Mouse (Mus musculus) ovary, postnatal 14 days (tissue): ENCODE data around the gene Olfr168.
"Not testable (repeated sequence)": the region's sequence is repeated elsewhere in the genome, so short reads cannot be mapped to it uniquely, and the experiment has no call there.

ENCODE experiments used
- DNase-seq: peaks from one replicate; pipeline ENCODE4 v3.0.0; 2022; ENCODE audit warnings: low spot score

Olfr168 gene

DNA sequence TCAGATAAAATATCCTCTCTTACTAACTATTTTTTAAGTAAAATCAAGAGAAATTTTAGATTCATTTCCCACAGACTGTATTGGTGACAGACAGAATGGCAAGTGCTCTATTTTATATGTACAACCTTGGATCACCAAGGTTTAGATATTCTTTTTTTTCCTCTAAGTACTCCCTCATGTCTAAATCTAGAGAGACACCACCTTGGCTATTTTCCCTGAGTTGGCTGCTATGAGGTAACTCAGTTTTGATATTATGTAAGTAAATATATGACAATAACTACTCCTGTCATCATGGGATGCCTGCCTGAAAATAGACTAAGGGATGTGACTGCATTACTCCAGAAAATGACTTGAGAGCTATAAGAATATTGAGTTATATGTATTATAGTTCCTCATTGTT, at the start of gene Olfr168:
TSS of gene Olfr168 (minus strand) at position 101 of the 400 bp plus-strand sequence.
- DNase-seq, result no peak

DNA sequence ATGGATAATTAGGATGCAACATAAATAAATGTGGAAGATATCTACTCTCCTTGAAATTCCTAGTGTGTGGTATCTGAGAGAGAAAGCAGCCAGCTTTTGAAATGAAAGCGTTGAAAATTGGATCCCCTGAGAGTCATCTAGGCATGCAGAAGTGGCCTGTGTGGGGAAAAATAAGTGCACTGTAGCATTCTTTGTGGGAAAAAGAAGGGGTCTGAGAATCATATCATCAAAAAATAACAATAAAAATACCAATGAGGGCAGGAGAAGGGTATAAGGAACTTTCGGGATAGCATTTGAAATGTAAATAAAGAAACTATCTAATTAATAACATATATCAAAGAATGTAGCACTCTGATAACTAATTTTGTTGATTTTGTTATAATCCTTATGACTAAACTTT, 36.4 kb upstream of the Olfr168 start, which contains the start of gene Olfr169:
TSS of gene Olfr169 (minus strand) at position 101 of the 400 bp plus-strand sequence.
- DNase-seq, result not testable (repeated sequence)

DNA sequence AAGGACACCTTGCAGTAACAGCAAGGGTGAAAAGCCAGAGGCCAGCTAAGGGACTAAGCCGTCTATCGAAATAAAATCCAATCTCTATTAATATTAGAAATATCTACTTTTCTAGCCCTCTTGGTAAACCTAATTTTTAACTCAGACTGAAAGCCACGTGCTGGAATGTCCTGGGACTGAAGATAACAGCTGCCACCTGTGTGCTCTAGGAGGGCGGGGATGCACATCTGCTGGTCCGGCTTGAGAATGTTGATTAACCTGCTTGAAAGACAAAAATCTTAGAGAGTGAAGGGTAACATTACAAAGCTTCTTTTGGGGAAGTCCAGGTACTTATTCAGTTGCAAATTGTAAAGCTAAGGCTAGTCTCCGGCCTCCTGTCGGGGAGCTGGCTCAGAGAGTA, 18.1 kb upstream of the Olfr168 start:
- DNase-seq, result not testable (repeated sequence)

DNA sequence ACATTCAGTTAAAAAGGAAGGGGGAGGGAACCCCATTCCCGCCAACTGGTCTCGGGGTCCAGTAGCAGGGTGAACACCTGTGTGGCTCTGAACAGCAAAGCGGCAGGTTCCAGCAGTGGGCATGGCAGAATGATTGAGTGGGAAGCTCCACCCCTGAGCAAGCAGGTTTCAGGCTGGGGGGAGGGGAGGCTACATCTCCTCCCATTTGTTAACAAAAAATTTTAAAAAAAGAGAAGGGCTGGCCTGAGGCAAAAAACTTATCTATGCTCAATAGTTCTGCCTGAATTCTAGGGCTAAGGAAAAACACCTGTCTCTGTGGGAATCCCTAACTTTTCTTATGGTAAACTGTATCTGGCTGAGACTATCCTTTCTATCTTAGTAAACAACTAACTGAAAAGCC, 16.9 kb upstream of the Olfr168 start:
- DNase-seq, result not testable (repeated sequence)

DNA sequence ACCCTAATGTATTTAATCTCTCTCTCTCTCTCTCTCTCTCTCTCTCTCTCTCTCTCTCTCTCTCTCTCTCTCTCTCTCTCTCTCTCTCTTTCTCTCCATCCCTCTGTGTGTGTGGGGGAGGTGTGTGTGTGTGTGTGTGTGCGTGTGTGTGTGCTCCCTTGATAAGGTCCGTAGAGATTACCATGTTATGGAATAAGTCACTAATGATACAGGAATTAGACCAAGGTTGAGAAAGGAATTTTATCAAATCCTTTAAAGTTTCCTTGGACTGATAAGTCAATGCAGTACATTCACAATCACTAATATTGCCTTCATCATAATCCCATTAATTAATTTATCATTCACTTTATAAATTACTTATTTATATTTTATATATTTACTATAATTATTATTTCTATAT, 13.2 kb downstream of the Olfr168 start, which contains the start of gene Olfr167:
TSS of gene Olfr167 (minus strand) at position 101 of the 400 bp plus-strand sequence.
- DNase-seq, result no peak

DNA sequence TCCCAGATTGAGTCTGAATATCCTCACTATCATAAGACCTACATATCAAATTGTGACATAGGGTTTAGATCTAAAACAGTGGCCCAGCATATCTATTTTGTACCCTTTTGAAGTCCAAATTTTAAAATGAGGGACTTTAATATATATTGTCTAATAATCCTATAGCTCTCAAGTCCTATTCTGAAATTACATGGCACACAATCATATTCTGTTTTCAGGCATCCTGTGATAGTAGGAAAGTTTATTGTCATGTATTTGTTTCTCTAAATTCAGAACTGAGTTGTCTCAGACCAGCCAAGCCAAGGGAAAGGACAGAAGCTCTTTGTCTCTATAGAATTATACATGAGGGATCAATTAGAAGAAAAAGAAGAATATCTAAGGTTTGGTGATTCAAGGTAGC, 52.0 kb downstream of the Olfr168 start, which contains the start of gene Olfr166:
TSS of gene Olfr166 (plus strand) at position 301 of the 400 bp plus-strand sequence.
- DNase-seq, result no peak
